Mouse (Mus musculus) megakaryocyte, embryonic 14.5 days (primary cell): ENCODE measurements around the gene Tfb1m.

Experiments used
- FLI1 ChIP-seq: IDR thresholded peaks from 2 replicates; pipeline ENCODE4 v1.6.1; 2012; ENCODE audit warnings: low read length, inconsistent platforms, mixed read lengths
- GATA1 ChIP-seq: IDR thresholded peaks from 3 replicates; pipeline ENCODE4 v1.6.1; 2012; ENCODE audit warnings: mixed read lengths, low read length, inconsistent platforms, borderline replicate concordance

DNA sequence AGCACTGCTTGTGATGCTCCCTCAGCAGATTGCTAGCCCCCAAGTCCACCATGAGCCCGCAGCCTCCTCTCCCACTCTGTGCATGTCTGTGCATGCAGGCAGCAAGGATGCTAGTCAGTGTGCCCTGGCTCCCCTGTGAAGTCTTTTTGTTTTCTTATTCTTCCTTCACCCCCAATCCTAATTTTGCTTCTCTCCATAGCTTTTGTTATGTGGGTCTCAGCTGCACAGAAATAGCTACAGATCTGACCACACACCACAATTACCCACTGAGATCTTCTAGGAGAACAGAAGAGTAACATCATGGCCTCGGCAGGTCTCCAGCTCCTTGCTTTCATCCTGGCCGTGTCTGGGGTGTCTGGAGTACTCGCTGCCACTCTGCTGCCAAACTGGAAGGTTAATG is 25.3 kb downstream of the Tfb1m start, which contains the start of gene Cldn20:
- no peak for TF ChIP-seq GATA1
- TF ChIP-seq FLI1 = no peak
